Mouse (Mus musculus): Measurements from ENCODE around the gene Vmn1r208.
"Not testable (repeated sequence)": the region's sequence is repeated elsewhere in the genome, so short reads cannot be mapped to it uniquely, and the experiment has no call there.

Gene Vmn1r208

GRCm38 (mm10) chr13:22777300-22777699 lies at the start of gene Vmn1r208:
Gene Vmn1r208 (minus strand): TSS chr13:22777400.
- not testable (repeated sequence) for DNase-seq

DNA sequence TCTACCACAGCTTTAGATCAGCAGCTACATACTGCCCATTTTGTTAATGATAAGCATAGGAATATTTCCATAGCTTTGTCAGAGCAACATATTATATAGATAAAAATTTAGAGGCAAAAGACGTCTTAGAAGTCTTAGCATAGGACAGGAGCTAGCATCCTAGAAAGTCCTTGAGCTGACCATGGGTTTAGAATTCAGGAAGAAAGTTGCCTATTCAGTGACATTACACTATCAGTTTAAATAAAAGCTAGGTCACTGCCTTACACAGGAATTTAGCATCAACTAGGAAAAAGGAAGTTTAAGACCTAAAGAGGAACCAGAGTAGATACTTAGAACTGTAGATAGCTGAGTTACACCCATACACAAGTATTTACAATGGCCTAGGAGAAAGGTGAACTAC lies 44.4 kb upstream of the Vmn1r208 start:
- DNase-seq: not testable (repeated sequence)

DNA sequence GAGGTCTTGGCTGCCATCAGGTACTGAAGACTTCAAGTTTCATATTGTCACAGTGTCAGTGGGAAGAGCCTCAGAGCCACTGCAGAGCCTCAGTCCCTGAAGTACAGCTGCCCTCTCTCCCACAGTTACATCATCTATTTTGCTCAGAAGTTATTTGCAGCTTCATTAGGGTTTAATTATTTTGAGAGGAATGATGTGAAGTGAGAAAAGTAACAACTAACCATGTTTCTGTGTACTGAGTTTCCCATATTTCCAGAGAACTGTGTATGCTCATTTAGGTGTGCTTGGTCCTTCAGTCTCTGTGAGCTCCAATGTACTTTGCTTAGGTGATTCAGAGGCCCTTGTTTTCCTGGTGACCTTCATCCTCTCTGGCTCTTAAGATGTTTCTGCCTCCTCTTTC lies 32.4 kb upstream of the Vmn1r208 start, which contains the start of gene Vmn1r209:
Vmn1r209 (minus strand) TSS at position 101 of the 400 bp plus-strand sequence.
- not testable (repeated sequence) for DNase-seq

DNA sequence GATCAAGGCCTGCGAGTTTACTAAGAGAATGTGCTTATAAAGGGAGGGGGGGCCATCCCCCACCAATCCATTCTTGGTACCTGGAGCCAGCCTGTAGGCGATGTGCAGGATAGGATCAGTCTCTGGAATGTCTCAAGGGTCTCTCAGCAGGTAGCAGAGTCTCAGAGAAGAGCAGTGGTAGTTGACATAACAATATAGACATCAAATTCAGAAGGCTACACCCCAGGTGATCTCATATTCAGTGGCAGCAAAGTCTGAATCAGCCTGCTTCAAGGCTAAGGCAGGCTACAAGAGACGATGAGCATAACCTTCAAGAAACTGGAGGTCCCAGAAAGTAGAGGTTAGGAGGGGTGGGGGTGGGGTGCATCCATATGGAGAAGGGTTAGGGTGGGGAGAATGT lies 10.9 kb upstream of the Vmn1r208 start:
- DNase-seq: not testable (repeated sequence)

DNA sequence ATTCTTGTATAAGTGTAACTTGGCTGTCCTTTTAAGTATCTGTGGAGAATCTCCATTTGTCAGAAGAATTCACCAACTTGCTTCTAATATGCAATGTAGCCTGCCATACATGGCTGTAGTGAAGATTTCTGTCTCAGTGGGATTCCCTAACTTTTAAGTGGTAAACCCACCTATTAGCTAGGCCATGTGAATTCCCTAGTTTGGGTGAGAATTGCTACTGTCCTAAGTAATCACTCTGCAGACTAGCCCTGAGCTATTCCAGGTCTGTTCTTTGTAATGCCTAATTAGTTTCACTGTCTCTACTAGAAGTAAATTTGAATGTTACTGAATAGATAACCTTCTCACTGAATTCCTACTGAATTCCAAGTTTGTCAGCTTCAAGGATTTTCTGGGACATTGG lies 7.0 kb upstream of the Vmn1r208 start:
- not testable (repeated sequence) for DNase-seq

GRCm38 (mm10) chr13:22771592-22771991 lies 5.6 kb downstream of the Vmn1r208 start:
- not testable (repeated sequence) for DNase-seq

DNA sequence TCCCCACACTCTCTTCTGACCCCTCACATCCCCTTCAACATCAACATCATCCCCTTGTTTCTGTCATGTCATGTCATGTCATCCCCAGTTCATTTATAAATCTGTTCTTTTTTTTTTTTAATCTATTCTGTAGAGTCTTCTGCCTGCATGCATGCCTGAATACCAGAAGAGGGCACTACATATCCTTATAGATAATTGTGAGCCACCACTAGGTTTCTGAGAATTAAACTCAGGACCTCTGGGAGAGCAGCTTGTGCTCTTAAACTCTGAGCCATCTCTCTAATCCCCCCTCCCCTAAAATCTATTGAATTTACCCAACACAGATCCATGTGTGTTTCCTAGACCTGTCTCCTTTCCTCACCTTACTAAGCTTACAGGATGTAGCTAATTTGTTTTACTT lies 29.7 kb downstream of the Vmn1r208 start:
- no peak for DNase-seq

DNA sequence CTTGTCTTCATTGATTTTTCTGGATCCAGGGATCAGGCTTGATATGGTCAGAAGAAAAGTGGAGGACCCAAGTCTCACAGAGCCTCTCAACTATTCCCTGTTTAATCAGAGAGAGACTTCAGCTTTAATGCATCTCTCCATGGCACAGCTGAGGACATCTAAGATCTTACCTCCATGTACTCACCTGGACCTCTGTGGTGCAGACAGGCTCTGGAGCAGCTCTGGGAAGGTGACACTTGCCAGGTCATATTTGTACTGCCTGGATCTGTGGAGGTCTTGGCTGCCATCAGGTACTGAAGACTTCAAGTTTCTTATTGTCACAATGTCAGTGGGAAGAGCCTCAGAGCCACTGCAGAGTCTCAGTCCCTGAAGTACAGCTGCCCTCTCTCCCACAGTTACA lies 47.7 kb downstream of the Vmn1r208 start, which contains the start of gene Vmn1r207-ps:
Vmn1r207-ps (minus strand) TSS at position 101 of the 400 bp plus-strand sequence.
- not testable (repeated sequence) for DNase-seq

Measured in cerebellum, postnatal 14 days (tissue).